Mouse (Mus musculus) brown adipose tissue, adult 24 weeks (tissue): ENCODE results near the gene Gm813. TPM values are rescaled to one million over a fixed set of nuclear protein-coding genes. Genes with fewer than 3 reads are reported as not detected.

Experiments used
- polyA plus RNA-seq: library from polyadenylated mRNA; stranded (reverse); fragments of >200 nt; gene quantifications from 2 replicates; pipeline ENCODE4 v1.2.4, GENCODE M21; 2012; ENCODE audit not compliant: missing spikeins, insufficient read depth, insufficient read length

Gene Gm813
- polyA plus RNA-seq, 1 experiment: not detected

Other genes with a start within 250 kb of the Gm813 start
- 5.4 and 7.8 TPM in 2 replicates for gene Dcbld2, start 208.5 kb downstream of the Gm813 start, polyA plus RNA-seq
- 39.7 and 40.3 TPM in 2 replicates for gene St3gal6, start 92.7 kb downstream of the Gm813 start, polyA plus RNA-seq
- not detected in 2 replicates for gene E330017A01Rik, start 21.8 kb upstream of the Gm813 start, polyA plus RNA-seq
- 3.0 and 4.6 TPM in 2 replicates for gene Cpox, start 53.3 kb upstream of the Gm813 start, polyA plus RNA-seq
- not detected in 2 replicates for gene Gpr15, start 102.1 kb upstream of the Gm813 start, polyA plus RNA-seq
- 22.5 and 41.1 TPM in 2 replicates for gene Cldnd1, start 110.9 kb upstream of the Gm813 start, polyA plus RNA-seq
- not detected in 2 replicates for gene Olfr172, start 146.2 kb upstream of the Gm813 start, polyA plus RNA-seq
- not detected in 2 replicates for gene Olfr173, start 183.3 kb upstream of the Gm813 start, polyA plus RNA-seq
- not detected in 2 replicates for gene Olfr175-ps1, start 209.8 kb upstream of the Gm813 start, polyA plus RNA-seq